Mouse (Mus musculus): Measurements from ENCODE around the gene Bglap2. TPM values are rescaled to one million over a fixed set of nuclear protein-coding genes. Genes with fewer than 3 reads are reported as not detected.
A peak's percentile ranks its signal among the peaks of the same experiment; 100 is the strongest.
"Not testable (repeated sequence)": the region's sequence is repeated elsewhere in the genome, so short reads cannot be mapped to it uniquely, and the experiment has no call there.

Bglap2 gene
- not detected for total RNA-seq (2021)

- intact Hi-C loops (cut with DNase I); DNase-seq: not testable (repeated sequence)
These were observed at the start of gene Bglap2 for GRCm38 (mm10) chr3:88378599-88378998. Gene Bglap2 (minus strand): TSS chr3:88378699.

- DNase-seq = no peak
- intact Hi-C loops (cut with DNase I) = no loop called here
These were observed 48.9 kb upstream of the Bglap2 start for GRCm38 (mm10) chr3:88427342-88427905.

- no peak for DNase-seq
- intact Hi-C loops (cut with DNase I) = no loop called here
These were observed 47.4 kb upstream of the Bglap2 start for GRCm38 (mm10) chr3:88425708-88426420.

GRCm38 (mm10) chr3:88425330-88425689, 46.8 kb upstream of the Bglap2 start:
- DNase-seq = no peak
- intact Hi-C loops (cut with DNase I) = no loop called here

- peak; percentile 93 for DNase-seq
- intact Hi-C loops (cut with DNase I) = no loop called here
These were observed 46.3 kb upstream of the Bglap2 start, which contains the start of gene Slc25a44 for GRCm38 (mm10) chr3:88424605-88425329. Gene Slc25a44 (minus strand): TSS chr3:88425139.

GRCm38 (mm10) chr3:88422020-88422720, 43.7 kb upstream of the Bglap2 start:
- peak; percentile 44 for DNase-seq
- intact Hi-C loops (cut with DNase I) = no loop called here

GRCm38 (mm10) chr3:88420771-88421170, 42.3 kb upstream of the Bglap2 start:
- no peak for DNase-seq
- intact Hi-C loops (cut with DNase I) = no loop called here

GRCm38 (mm10) chr3:88418016-88418415, 39.5 kb upstream of the Bglap2 start:
- DNase-seq = no peak
- intact Hi-C loops (cut with DNase I) = loop anchor here (10.0 kb wide), 1 partner anchor 107 kb away; no protein-coding TSS in a partner anchor

- intact Hi-C loops (cut with DNase I) = loop anchor here (10.0 kb wide), 1 partner anchor 109 kb away; no protein-coding TSS in a partner anchor
- DNase-seq = no peak
These were observed 37.2 kb upstream of the Bglap2 start for GRCm38 (mm10) chr3:88415668-88416067.

GRCm38 (mm10) chr3:88412636-88413035, 34.1 kb upstream of the Bglap2 start:
- DNase-seq = no peak
- intact Hi-C loops (cut with DNase I) = loop anchor here (10.0 kb wide), 1 partner anchor 112 kb away; no protein-coding TSS in a partner anchor

GRCm38 (mm10) chr3:88411681-88412080, 33.2 kb upstream of the Bglap2 start:
- DNase-seq = no peak
- intact Hi-C loops (cut with DNase I) = loop anchor here (10.0 kb wide), 1 partner anchor 113 kb away; no protein-coding TSS in a partner anchor

- intact Hi-C loops (cut with DNase I) = loop anchor here (10.0 kb wide), 1 partner anchor 114 kb away; no protein-coding TSS in a partner anchor
- DNase-seq = no peak
These were observed 32.1 kb upstream of the Bglap2 start for GRCm38 (mm10) chr3:88410645-88411031.

GRCm38 (mm10) chr3:88409741-88410644, 31.5 kb upstream of the Bglap2 start, which contains the start of gene Pmf1:
Gene Pmf1 (minus strand): TSS chr3:88410331.
- intact Hi-C loops (cut with DNase I) = loop anchor here (5.0 to 10.0 kb wide), 2 partner anchors 57 to 115 kb away; no protein-coding TSS in a partner anchor
- DNase-seq = peak; percentile 93

- intact Hi-C loops (cut with DNase I) = loop anchor here (5.0 kb wide), 1 partner anchor 58 kb away; no protein-coding TSS in a partner anchor
These were observed 30.5 kb upstream of the Bglap2 start for GRCm38 (mm10) chr3:88408953-88409352.

GRCm38 (mm10) chr3:88407529-88407928, 29.0 kb upstream of the Bglap2 start:
- intact Hi-C loops (cut with DNase I) = loop anchor here (5.0 kb wide), 1 partner anchor 60 kb away; no protein-coding TSS in a partner anchor
- DNase-seq = no peak

More at GRCm38 (mm10) chr3:88408953-88409352, 30.5 kb upstream of the Bglap2 start:
- no peak for DNase-seq

GRCm38 (mm10) chr3:88407090-88407489, 28.6 kb upstream of the Bglap2 start:
- intact Hi-C loops (cut with DNase I) = loop anchor here (5.0 kb wide), 1 partner anchor 60 kb away; no protein-coding TSS in a partner anchor
- DNase-seq = peak; percentile 65

GRCm38 (mm10) chr3:88403522-88404230, 25.2 kb upstream of the Bglap2 start:
- DNase-seq = no peak
- intact Hi-C loops (cut with DNase I) = no loop called here

GRCm38 (mm10) chr3:88398666-88399065, 20.2 kb upstream of the Bglap2 start:
- intact Hi-C loops (cut with DNase I) = no loop called here
- peak; percentile 52 for DNase-seq

GRCm38 (mm10) chr3:88395742-88396141, 17.2 kb upstream of the Bglap2 start:
- intact Hi-C loops (cut with DNase I) = no loop called here

More at GRCm38 (mm10) chr3:88395742-88396141, 17.2 kb upstream of the Bglap2 start:
- DNase-seq = no peak
